Mouse (Mus musculus) megakaryocyte, embryonic 14.5 days (primary cell): Measurements from ENCODE around the gene Zmat5. TPM values are rescaled to one million over a fixed set of nuclear protein-coding genes. Genes with fewer than 3 reads are reported as not detected.
"Not testable (repeated sequence)": the region's sequence is repeated elsewhere in the genome, so short reads cannot be mapped to it uniquely, and the experiment has no call there.

Source experiments
- H3K27me3 ChIP-seq: replicated peaks from 2 replicates; pipeline ENCODE3; 2012; ENCODE audit warnings: inconsistent platforms
- H3K36me3 ChIP-seq: replicated peaks from 2 replicates; pipeline ENCODE3; 2012; ENCODE audit warnings: low read length, inconsistent platforms, mixed read lengths
- H3K4me1 ChIP-seq: 2 replicates; pipeline ENCODE4 v1.6.1; 2012; ENCODE audit warnings: inconsistent platforms
- H3K4me3 ChIP-seq: replicated peaks from 2 replicates; pipeline ENCODE3; 2012; ENCODE audit warnings: moderate library complexity, mild to moderate bottlenecking, inconsistent platforms
- H3K9me3 ChIP-seq: 2 replicates; pipeline ENCODE4 v1.6.1; 2012; ENCODE audit warnings: inconsistent platforms
- FLI1 ChIP-seq: IDR thresholded peaks from 2 replicates; pipeline ENCODE4 v1.6.1; 2012; ENCODE audit warnings: low read length, inconsistent platforms, mixed read lengths
- GATA1 ChIP-seq: IDR thresholded peaks from 3 replicates; pipeline ENCODE4 v1.6.1; 2012; ENCODE audit warnings: mixed read lengths, low read length, inconsistent platforms, borderline replicate concordance
- polyA plus RNA-seq: library from polyadenylated mRNA; stranded (reverse); fragments of >175 nt; gene quantifications from 2 replicates; pipeline ENCODE4 v1.2.3, GENCODE M21; 2012; ENCODE audit warnings: low replicate concordance; ENCODE audit not compliant: insufficient read depth

Zmat5 gene
- polyA plus RNA-seq, 1 experiment: 75.1 TPM

DNA sequence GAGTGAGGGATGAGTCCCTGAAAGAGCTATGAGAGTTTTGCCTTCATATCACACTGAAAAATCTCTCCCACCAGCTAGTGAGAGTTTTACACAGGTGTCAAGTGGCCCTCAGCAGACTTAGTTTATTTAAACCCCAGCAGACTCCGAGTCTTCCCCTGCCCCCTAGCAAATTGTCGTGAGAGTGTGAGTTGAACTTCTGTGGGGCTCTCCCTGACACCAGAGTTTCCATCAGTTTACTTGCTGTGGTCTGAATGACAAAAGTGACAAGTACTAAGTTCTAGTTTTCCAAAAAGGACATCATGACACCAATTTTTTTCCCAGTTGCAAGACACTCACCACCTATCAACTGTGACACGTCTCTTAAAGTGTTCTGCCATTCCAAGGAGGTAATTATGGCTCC is 16.6 kb upstream of the Zmat5 start:
- Histone ChIP-seq H3K9me3 (no peaks in the 10 kb centered on the region), H3K36me3 (peaks cover 22% of the 10 kb centered on the region), H3K4me3 (no peak overlapping the region), H3K4me1 (peaks cover 26% of the 10 kb centered on the region), H3K27me3 (peaks cover 14% of the 10 kb centered on the region)
- no peak for TF ChIP-seq GATA1
- TF ChIP-seq FLI1: no peak

DNA sequence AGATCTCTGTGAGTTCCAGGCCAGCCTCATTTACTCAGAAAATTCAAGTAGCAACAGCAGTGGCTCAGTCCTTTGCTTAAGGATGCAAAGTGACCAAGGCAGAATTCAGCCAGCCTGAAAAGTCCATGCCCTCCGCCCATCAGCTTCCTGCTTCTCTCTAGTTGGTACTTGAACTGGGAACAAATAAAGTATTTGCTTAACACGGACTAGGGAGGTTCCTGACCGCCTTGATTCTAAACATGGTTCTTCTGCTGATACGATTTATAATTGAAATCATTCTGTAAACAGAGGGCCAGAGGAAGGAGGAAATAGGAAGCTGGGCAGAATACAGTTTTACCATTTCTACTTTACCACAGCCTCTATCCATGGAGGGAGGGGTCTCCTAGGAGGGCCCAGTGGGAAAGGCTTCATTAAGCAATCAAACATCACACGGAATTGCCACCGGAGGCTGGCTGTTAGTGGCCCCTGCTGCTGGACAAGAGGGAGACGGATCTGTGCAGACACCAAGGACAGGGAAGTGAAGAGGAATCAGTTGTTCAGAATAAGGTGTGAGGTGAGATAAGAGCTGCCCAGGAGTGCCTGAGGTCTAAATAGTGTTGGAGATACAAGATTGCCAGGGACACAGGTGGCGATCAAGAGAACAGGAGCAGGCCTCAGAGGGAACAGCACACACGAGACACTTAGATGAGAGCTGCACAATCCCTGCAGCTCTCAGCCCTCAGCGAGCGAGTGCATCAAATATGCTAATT is 15.7 kb upstream of the Zmat5 start:
- Histone ChIP-seq H3K4me1 (peaks cover 17% of the 10 kb centered on the region), H3K4me3 (no peak overlapping the region), H3K27me3 (peaks cover 14% of the 10 kb centered on the region), H3K36me3 (peaks cover 12% of the 10 kb centered on the region), H3K9me3 (no peaks in the 10 kb centered on the region)
- TF ChIP-seq GATA1: no peak

- Histone ChIP-seq H3K27me3 (peaks cover 15% of the 10 kb centered on the region), H3K4me1 (peaks cover 3% of the 10 kb centered on the region), H3K4me3 (no peak overlapping the region), H3K36me3 (no peaks in the 10 kb centered on the region), H3K9me3 (peaks cover 11% of the 10 kb centered on the region)
- no peak for TF ChIP-seq GATA1
- TF ChIP-seq FLI1: no peak
Measured at GRCm38 (mm10) chr11:4690353-4690752, 14.1 kb upstream of the Zmat5 start.

DNA sequence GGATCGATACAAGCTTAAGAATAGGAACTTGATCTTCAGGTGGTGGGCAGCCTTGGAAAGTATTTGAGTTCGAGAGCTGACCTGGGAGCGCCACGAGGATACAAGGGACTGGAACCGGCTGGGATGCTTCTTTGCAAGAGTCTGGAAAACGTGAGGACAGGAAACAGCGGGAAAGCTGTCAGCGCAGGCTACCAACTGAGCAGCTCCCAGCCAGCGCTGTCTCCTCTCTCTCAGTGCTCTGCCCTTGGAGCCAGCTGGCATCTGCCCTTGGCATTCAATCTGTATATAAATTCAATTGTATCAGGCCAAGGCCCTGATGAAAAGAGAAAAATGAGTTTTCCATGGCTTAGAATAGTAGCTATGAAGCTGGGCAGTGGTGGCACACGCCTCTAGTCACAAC is 13.3 kb upstream of the Zmat5 start:
- peaks cover 15% of the 10 kb centered on the region for H3K27me3 ChIP-seq
- no peaks in the 10 kb centered on the region for H3K36me3 ChIP-seq
- TF ChIP-seq GATA1 (no peak), FLI1 (no peak)
- H3K4me3 ChIP-seq: no peak overlapping the region
- peaks cover 11% of the 10 kb centered on the region for H3K9me3 ChIP-seq
- H3K4me1 ChIP-seq: peaks cover 3% of the 10 kb centered on the region

GRCm38 (mm10) chr11:4692162-4692561 is 12.3 kb upstream of the Zmat5 start:
- peaks cover 11% of the 10 kb centered on the region for H3K9me3 ChIP-seq
- no peaks in the 10 kb centered on the region for H3K36me3 ChIP-seq
- TF ChIP-seq GATA1 (no peak), FLI1 (no peak)
- H3K27me3 ChIP-seq: peaks cover 15% of the 10 kb centered on the region
- H3K4me3 ChIP-seq: peak overlapping the region; percentile 12
- peaks cover 5% of the 10 kb centered on the region for H3K4me1 ChIP-seq

DNA sequence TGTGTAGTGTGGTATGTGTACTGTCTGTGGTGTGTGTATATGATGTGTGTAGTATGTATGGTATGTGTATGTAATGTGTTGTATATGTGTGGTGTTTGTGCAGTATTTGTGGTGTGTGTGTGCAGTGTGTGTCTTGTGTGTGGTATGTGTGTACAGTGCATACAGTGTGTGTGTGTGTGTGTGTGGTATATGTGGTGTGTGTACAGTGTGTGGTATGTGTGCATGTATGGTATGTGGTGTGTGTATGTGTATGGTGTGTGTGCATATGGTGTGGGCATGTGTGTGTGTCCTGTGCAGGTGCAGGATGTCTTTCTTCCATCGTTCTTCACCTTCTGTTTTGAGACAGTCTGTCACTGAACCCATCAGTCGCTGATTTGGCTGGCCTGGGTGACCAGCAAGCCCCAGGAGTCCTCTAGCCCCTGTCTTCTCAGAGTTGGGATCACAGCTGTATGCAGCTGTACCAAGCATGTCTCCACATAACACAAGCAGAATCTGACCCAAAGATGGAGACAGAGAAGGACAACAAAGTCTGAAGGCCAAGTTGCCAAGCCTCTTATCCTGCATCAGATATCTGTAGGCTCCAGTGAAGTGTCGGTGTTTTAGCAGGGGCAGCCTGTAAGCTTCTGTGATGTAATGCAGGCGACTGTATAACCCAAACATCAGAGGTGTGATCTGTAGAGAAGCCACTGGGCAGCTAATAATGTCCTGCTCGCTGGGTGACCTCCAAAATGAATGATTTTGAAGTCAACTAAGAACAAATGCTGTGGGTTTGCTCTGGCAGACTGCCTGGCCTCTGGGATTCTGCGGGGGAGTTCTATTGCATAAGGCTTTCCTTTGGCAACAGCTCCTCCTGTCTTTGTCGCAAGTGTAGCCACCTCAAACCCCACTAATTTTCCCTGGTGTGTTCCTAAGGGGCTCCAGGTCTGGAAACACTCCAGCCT is 7.2 kb upstream of the Zmat5 start:
- TF ChIP-seq FLI1 (no peak), GATA1 (no peak)
- Histone ChIP-seq H3K4me1 (peaks cover 10% of the 10 kb centered on the region; the same call in 1 of the 2 replicates), H3K4me3 (peak overlapping the region; percentile 56), H3K9me3 (peaks cover 11% of the 10 kb centered on the region), H3K36me3 (peaks cover 20% of the 10 kb centered on the region), H3K27me3 (peaks cover 2% of the 10 kb centered on the region)

DNA sequence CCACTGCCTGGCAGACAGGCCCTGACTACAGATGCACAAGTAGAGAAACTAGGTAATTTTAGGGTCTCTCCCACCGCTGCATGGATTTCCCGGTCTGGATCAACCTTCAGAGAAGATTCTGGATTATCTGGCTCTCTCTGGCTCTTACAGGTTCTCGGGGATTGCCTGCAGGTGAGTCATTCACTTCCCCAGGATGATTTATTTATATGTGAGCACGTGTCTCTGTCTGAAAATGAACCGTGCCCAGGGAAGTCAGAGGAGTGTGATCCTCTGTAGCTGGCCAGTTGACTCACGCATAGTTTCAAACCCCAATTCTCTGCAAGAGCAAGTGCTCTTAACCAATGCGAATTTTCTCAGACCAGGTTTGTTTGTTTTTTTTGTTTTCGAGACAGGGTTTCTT is 3.8 kb upstream of the Zmat5 start:
- TF ChIP-seq GATA1 (no peak), FLI1 (no peak)
- Histone ChIP-seq H3K4me3 (no peak overlapping the region), H3K4me1 (peaks cover 26% of the 10 kb centered on the region), H3K9me3 (no peaks in the 10 kb centered on the region), H3K36me3 (peaks cover 20% of the 10 kb centered on the region), H3K27me3 (no peaks in the 10 kb centered on the region)

DNA sequence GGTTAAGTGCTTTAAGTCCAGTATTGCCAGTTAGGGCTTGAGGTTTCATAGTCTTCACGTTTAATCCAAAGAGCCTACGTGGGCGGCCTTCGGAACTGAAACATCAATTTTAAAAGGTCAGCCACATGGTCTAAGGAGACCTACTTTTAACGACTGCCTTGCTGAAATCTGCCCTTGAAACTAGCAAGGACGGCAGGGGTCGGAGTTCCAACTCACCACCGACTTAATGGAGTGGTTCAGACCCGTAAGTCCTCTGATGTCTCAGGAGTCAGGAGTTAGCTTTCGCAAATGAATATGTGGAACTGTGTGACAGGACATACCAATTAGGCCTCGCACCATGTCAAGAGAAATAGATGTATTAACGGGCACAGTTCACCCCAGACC is 798 bp upstream of the Zmat5 start:
- H3K9me3 ChIP-seq: no peaks in the 10 kb centered on the region
- peaks cover 20% of the 10 kb centered on the region for H3K36me3 ChIP-seq
- no peaks in the 10 kb centered on the region for H3K27me3 ChIP-seq
- TF ChIP-seq FLI1 (no peak), GATA1 (no peak)
- H3K4me3 ChIP-seq: peak overlapping the region; percentile 99
- peaks cover 20% of the 10 kb centered on the region for H3K4me1 ChIP-seq

DNA sequence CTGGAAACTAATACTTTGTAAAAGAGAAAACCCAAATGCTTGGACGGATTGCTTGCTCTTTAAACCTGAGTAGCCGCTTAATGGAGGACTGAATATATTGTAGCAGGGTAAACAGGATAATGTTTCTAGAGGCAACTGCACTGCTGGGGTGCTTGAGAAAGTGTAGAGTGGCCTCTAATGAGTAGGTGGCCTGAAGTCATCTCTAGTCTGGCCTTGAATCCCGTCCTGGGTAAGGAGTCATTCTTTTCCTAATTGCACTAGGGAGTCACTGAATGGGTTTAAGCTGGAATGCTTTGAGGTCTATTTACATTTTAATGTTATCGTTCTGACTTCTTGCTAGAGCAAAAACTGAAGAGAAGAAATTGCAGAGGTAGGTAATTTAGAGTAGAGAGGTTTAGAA is 700 bp downstream of the Zmat5 start:
- TF ChIP-seq FLI1 (no peak), GATA1 (no peak)
- H3K4me3 ChIP-seq: peak overlapping the region; percentile 99
- peaks cover 24% of the 10 kb centered on the region for H3K4me1 ChIP-seq

GRCm38 (mm10) chr11:4710188-4710587 is 5.7 kb downstream of the Zmat5 start:
- not testable (repeated sequence) for H3K36me3 ChIP-seq

More for the DNA sequence above, 700 bp downstream of the Zmat5 start:
- H3K9me3 ChIP-seq: no peaks in the 10 kb centered on the region
- H3K27me3 ChIP-seq: no peaks in the 10 kb centered on the region
- H3K36me3 ChIP-seq: peaks cover 20% of the 10 kb centered on the region

More at GRCm38 (mm10) chr11:4710188-4710587, 5.7 kb downstream of the Zmat5 start:
- H3K4me3 ChIP-seq, H3K27me3 ChIP-seq, H3K9me3 ChIP-seq: not testable (repeated sequence)
- H3K4me1 ChIP-seq: peaks cover 18% of the 10 kb centered on the region
